Mouse (Mus musculus) stomach, postnatal 0 days (tissue): ENCODE results near the gene Erc2. TPM values are rescaled to one million over a fixed set of nuclear protein-coding genes. Genes with fewer than 3 reads are reported as not detected.

Experiments used
- ATAC-seq: fragments of 200-750 bp; cut with Nextera tagmentation; 2 replicates; pipeline ENCODE4 v1.8.0; 2017; ENCODE audit not compliant: low FRiP score, low TSS enrichment
- DNase-seq: peaks from one replicate; pipeline ENCODE4 v3.0.0-alpha.2; 2016; ENCODE audit warnings: low spot score
- H3K27ac ChIP-seq: fragments of 300-500 bp; sonication (generic); replicated peaks from 2 replicates; pipeline ENCODE4 v1.5.1; 2014; ENCODE audit warnings: mild to moderate bottlenecking, control low read depth
- H3K27me3 ChIP-seq: fragments of 300-500 bp; sonication (generic); 2 replicates; pipeline ENCODE4 v1.6.1; 2014; ENCODE audit warnings: low read length; ENCODE audit not compliant: control insufficient read depth, insufficient read depth
- H3K36me3 ChIP-seq: fragments of 300-500 bp; sonication (generic); 2 replicates; pipeline ENCODE4 v1.6.1; 2014; ENCODE audit warnings: low read length, mixed read lengths; ENCODE audit not compliant: control insufficient read depth, insufficient read depth
- H3K4me1 ChIP-seq: fragments of 300-500 bp; sonication (generic); replicated peaks from 2 replicates; pipeline ENCODE4 v1.6.1; 2014; ENCODE audit warnings: antibody characterized with exemption; ENCODE audit not compliant: control insufficient read depth, insufficient read depth
- H3K4me2 ChIP-seq: fragments of 300-500 bp; sonication (generic); replicated peaks from 2 replicates; pipeline ENCODE4 v1.6.1; 2014; ENCODE audit warnings: low read depth, mild to moderate bottlenecking, control low read depth, moderate library complexity
- H3K4me3 ChIP-seq: fragments of 300-500 bp; sonication (generic); 2 replicates; pipeline ENCODE4 v1.5.1; 2014; ENCODE audit warnings: low read depth, low read length, control low read depth
- H3K9ac ChIP-seq: fragments of 300-500 bp; sonication (generic); 2 replicates; pipeline ENCODE4 v1.6.1; 2014; ENCODE audit warnings: mild to moderate bottlenecking, low read length, control low read depth, mixed read lengths
- H3K9me3 ChIP-seq: fragments of 300-500 bp; sonication (generic); 2 replicates; pipeline ENCODE4 v1.6.1; 2016; ENCODE audit warnings: low read length; ENCODE audit not compliant: control insufficient read depth
- CTCF ChIP-seq: IDR thresholded peaks from 2 replicates; pipeline ENCODE4 v1.5.1; 2016; ENCODE audit warnings: antibody characterized with exemption, low read depth, mild to moderate bottlenecking, moderate library complexity
- EP300 ChIP-seq: optimal IDR thresholded peaks from 2 replicates; pipeline ENCODE3; 2016; ENCODE audit warnings: antibody characterized with exemption
- WGBS: fragments of 180-500 bp; shearing (Covaris S2); extraction: QIAGEN DNeasy Blood & Tissue Kit; methylation state at CpG from one replicate; pipeline ENCODE4 v1.1.7; 2014; 5-methylcytosine and 5-hydroxymethylcytosine counted together
- polyA plus RNA-seq: library from polyadenylated mRNA; unstranded; fragments of >200 nt; fragmentation: Nextera tagmentation; extraction: Ambion mirVana; gene quantifications from 2 replicates; pipeline ENCODE4 v1.2.1, GENCODE M21; 2015

Erc2 gene
- polyA plus RNA-seq, 1 experiment from 2014 or later: 3.0 TPM

GRCm38 (mm10) chr14:27937922-27938321, 315.7 kb downstream of the Erc2 start:
- 55% methylated on average over 2 of the region's 2 CpGs for WGBS
- no peaks in the 10 kb centered on the region for H3K9me3 ChIP-seq
- H3K36me3 ChIP-seq: no peaks in the 10 kb centered on the region
- no peak overlapping the region for H3K4me2 ChIP-seq
- DNase-seq (no peak), ATAC-seq (no peak)
- TF ChIP-seq EP300 (no peak), CTCF (no peak)
- H3K27me3 ChIP-seq: no peaks in the 10 kb centered on the region
- no peaks in the 10 kb centered on the region for H3K4me1 ChIP-seq
- H3K27ac ChIP-seq: no peak overlapping the region
- no peak overlapping the region for H3K9ac ChIP-seq
- no peak overlapping the region for H3K4me3 ChIP-seq

- Histone ChIP-seq H3K4me2 (no peak overlapping the region), H3K27me3 (no peaks in the 10 kb centered on the region), H3K9ac (no peak overlapping the region), H3K4me3 (no peak overlapping the region), H3K9me3 (no peaks in the 10 kb centered on the region), H3K36me3 (no peaks in the 10 kb centered on the region), H3K4me1 (no peaks in the 10 kb centered on the region), H3K27ac (no peak overlapping the region)
- DNase-seq (no peak), ATAC-seq (no peak)
- WGBS: 36% methylated on average over 1 of the region's 1 CpGs
- TF ChIP-seq EP300: no peak
- TF ChIP-seq CTCF: no peak
Measured at GRCm38 (mm10) chr14:27945276-27945675, 323.0 kb downstream of the Erc2 start.

GRCm38 (mm10) chr14:27946211-27946610, 324.0 kb downstream of the Erc2 start:
- ATAC-seq (no peak), DNase-seq (no peak)
- WGBS: 78% methylated on average over 5 of the region's 5 CpGs
- H3K36me3 ChIP-seq: no peaks in the 10 kb centered on the region
- no peaks in the 10 kb centered on the region for H3K4me1 ChIP-seq
- no peak for TF ChIP-seq CTCF
- no peak for TF ChIP-seq EP300
- no peak overlapping the region for H3K4me3 ChIP-seq
- H3K27me3 ChIP-seq: no peaks in the 10 kb centered on the region
- no peak overlapping the region for H3K4me2 ChIP-seq
- no peak overlapping the region for H3K9ac ChIP-seq
- no peak overlapping the region for H3K27ac ChIP-seq
- H3K9me3 ChIP-seq: no peaks in the 10 kb centered on the region

GRCm38 (mm10) chr14:27948391-27948790, 326.2 kb downstream of the Erc2 start:
- DNase-seq (peak; percentile 19), ATAC-seq (no peak)
- H3K27ac ChIP-seq: no peak overlapping the region

GRCm38 (mm10) chr14:27953814-27954213, 331.6 kb downstream of the Erc2 start:
- no peak for ATAC-seq

More at GRCm38 (mm10) chr14:27948391-27948790, 326.2 kb downstream of the Erc2 start:
- Histone ChIP-seq H3K36me3 (no peaks in the 10 kb centered on the region), H3K4me3 (no peak overlapping the region), H3K4me1 (no peaks in the 10 kb centered on the region), H3K27me3 (no peaks in the 10 kb centered on the region), H3K9me3 (no peaks in the 10 kb centered on the region), H3K4me2 (no peak overlapping the region), H3K9ac (no peak overlapping the region)
- 73% methylated on average over 8 of the region's 8 CpGs for WGBS
- no peak for TF ChIP-seq EP300
- TF ChIP-seq CTCF: peak; percentile 69

GRCm38 (mm10) chr14:27956801-27957200, 334.6 kb downstream of the Erc2 start:
- Histone ChIP-seq H3K4me3 (no peak overlapping the region), H3K4me1 (no peaks in the 10 kb centered on the region), H3K9me3 (no peaks in the 10 kb centered on the region), H3K27me3 (no peaks in the 10 kb centered on the region), H3K4me2 (no peak overlapping the region), H3K27ac (no peak overlapping the region), H3K36me3 (no peaks in the 10 kb centered on the region), H3K9ac (no peak overlapping the region)
- no peak for TF ChIP-seq EP300
- ATAC-seq (no peak), DNase-seq (no peak)
- 41% methylated on average over 2 of the region's 2 CpGs for WGBS

More at GRCm38 (mm10) chr14:27953814-27954213, 331.6 kb downstream of the Erc2 start:
- H3K4me3 ChIP-seq: no peak overlapping the region
- DNase-seq: no peak
- no peak for TF ChIP-seq CTCF
- TF ChIP-seq EP300: no peak
- no peaks in the 10 kb centered on the region for H3K27me3 ChIP-seq
- H3K9me3 ChIP-seq: no peaks in the 10 kb centered on the region
- H3K9ac ChIP-seq: no peak overlapping the region
- H3K4me1 ChIP-seq: no peaks in the 10 kb centered on the region
- H3K36me3 ChIP-seq: no peaks in the 10 kb centered on the region
- no peak overlapping the region for H3K27ac ChIP-seq
- H3K4me2 ChIP-seq: no peak overlapping the region
